ENCODE assay signal across 7 mouse cellular contexts in the genomic region with DNA sequence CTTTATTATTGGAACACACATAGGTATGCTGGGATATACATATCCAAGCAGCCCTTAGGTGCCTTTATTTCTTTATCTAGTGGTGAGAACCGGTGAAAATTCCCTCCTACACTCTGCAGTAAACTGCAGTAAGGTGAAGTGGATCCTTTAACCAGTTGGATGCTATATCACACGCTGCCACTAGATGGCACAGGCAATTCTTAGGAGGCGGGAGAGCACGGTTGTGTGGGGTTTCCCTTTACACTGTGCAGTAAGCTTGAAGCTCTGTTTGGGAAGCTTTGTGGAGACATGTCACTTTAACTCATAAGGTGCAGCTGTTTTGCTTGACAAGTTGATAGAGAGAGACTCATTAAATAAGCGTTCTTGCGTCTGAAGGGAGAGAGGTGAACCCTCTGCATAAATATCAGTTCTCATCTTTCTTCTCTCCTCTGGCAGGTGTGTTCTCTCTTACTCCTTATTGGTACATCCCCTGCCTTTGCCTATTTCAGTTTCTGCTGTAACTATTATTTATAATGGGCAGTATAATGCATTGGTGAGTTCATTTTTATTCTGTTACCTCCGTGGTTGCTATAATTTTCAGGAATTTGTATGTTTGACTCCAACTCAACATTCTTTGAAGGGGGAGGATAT. TPM values are rescaled to one million over a fixed set of nuclear protein-coding genes. Genes with fewer than 3 reads are reported as not detected.
A peak's percentile ranks its signal among the peaks of the same experiment; 100 is the strongest.
DNase-seq lines count a peak whose midpoint lies in the region; ATAC-seq and TF ChIP-seq lines count a peak whose summit lies in the region.

No protein-coding gene starts in this region.

- DNase-seq in MN1 (ENCODE audit: low spot score), result peak; percentile 70
- DNase-seq in brain, embryonic 14.5 days (ENCODE audit: low read depth), result peak; percentile 92
- DNase-seq in fibroblast of lung, adult 2 months (ENCODE audit: low read depth), result peak; percentile 19
- peak; percentile 50 to 70 for DNase-seq in layer of hippocampus, postnatal 25 days (ENCODE audit: extremely low spot score in 1 of 2, low spot score in 1 of 2)
- peak; percentile 57 for DNase-seq in lung, postnatal 25 days (ENCODE audit: low spot score)
- DNase-seq in right cerebral cortex, adult 18-20 months, result peak; percentile 73

- TF ChIP-seq CTCF in brain, embryonic 14.5 days (IDR thresholded peaks at IDR 0.05; ENCODE audit: borderline replicate concordance, extremely low read depth, insufficient read depth, insufficient read length), result peak; percentile 87

- ATAC-seq in hindbrain, embryonic 12.5 days (ENCODE audit: low FRiP score), result peak; percentile 77

- no peaks in the 10 kb centered on the region for H3K36me3 ChIP-seq in hindbrain, embryonic 12.5 days

- H3K4me3 ChIP-seq in hindbrain, embryonic 12.5 days, result no peak overlapping the region

- no peaks in the 10 kb centered on the region for H3K27me3 ChIP-seq in hindbrain, embryonic 12.5 days

- no peaks in the 10 kb centered on the region for H3K9me3 ChIP-seq in hindbrain, embryonic 12.5 days (replicated peaks)

- WGBS in hindbrain, embryonic 12.5 days, result 13% methylated on average over 7 of the region's 7 CpGs

- H3K27ac ChIP-seq in hindbrain, embryonic 12.5 days, result no peak overlapping the region

- H3K4me1 ChIP-seq in hindbrain, embryonic 12.5 days, result no peaks in the 10 kb centered on the region

- no peak for TF ChIP-seq POLR2A in brain, embryonic 14.5 days (IDR thresholded peaks at IDR 0.05; ENCODE audit: borderline replicate concordance, extremely low read depth, insufficient read depth, insufficient read length, poor library complexity, severe bottlenecking)

- no peak overlapping the region for H3K9ac ChIP-seq in hindbrain, embryonic 12.5 days

- no peak overlapping the region for H3K4me2 ChIP-seq in hindbrain, embryonic 12.5 days (replicated peaks)

RNA-seq across cellular contexts. Expression of a gene that starts 22.9 kb away (rescaled TPM):
- polyA plus RNA-seq in brain, embryonic 14.5 days (2012; rRNA removed), result 152 and 247 TPM in 2 replicates
- polyA plus RNA-seq in hindbrain, embryonic 12.5 days (2016; fragmentation: Nextera tagmentation; extraction: Ambion mirVana), result 105 and 114 TPM in 2 replicates
- total RNA-seq in layer of hippocampus, postnatal 25 days (2021), result 100 to 1,000 TPM; 170 to 195 TPM

Comparison
In these comparisons a context has a peak if more than half of its experiments do, and no peak if none do; other contexts are left out.
1. DNase-seq: peak in every context shown above with its lines; median percentile 92 in brain, embryonic 14.5 days; 73 in right cerebral cortex, adult 18-20 months; 70 in MN1; 60 in layer of hippocampus, postnatal 25 days; 57 in lung, postnatal 25 days; 19 in fibroblast of lung, adult 2 months.